Mouse (Mus musculus) lung, adult 2 months (tissue): Measurements from ENCODE around the gene Olfr69.

Experiments used
- CTCF ChIP-seq: fragments of 200-500 bp; IDR thresholded peaks from 2 replicates; pipeline ENCODE4 v1.5.1; 2011; ENCODE audit warnings: mild to moderate bottlenecking, low read length, control low read depth; ENCODE audit not compliant: insufficient read depth
- POLR2A ChIP-seq: fragments of 200-500 bp; IDR thresholded peaks from 2 replicates; pipeline ENCODE4 v1.6.1; 2011; ENCODE audit warnings: low read depth, mild to moderate bottlenecking, control low read depth, low read length, borderline replicate concordance; ENCODE audit errors: extremely low read depth

DNA sequence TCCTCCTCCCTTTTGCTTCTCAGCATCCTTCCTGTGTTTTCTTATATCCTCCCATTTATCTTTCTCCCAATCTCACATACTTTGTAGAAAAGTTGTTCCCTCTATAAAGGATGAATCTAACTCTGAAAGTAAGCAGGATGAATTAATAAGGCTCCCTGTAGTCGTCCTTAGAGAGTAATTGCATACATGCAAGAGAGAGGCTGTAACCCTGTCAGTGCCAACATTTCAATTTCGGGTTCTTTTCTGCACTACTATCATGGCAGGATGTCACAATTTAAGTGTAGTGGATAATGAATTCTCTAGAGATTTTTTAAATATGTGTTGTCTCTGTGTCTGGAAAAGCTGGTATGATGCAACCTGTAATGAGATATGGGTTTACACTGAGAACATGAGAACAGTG lies 14.2 kb downstream of the Olfr69 start, which contains the start of gene Olfr630:
- TF ChIP-seq POLR2A (no peak), CTCF (no peak)
